ENCODE assay signal across 11 mouse cellular contexts in the genomic region with DNA sequence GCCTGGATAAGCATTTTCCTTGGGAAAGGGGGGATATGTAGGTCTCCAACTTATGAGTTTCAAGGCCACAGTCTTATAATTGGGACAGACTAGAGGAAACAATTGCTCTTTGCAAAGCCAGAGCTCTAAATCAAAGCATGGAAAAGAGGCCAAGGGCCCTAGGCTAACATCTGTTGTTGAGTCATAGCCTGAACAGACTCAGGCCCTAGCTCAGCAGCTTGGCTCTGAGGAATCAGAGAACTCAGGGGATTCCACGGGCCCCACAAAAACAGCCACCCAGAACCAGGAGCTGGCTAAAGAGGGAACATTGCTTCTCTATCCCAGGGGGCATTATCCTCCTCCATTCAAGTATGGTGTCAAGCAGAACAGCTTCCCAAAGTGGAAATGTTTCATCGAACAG. TPM values are rescaled to one million over a fixed set of nuclear protein-coding genes. Genes with fewer than 3 reads are reported as not detected.
DNase-seq lines count a peak whose midpoint lies in the region; ATAC-seq and TF ChIP-seq lines count a peak whose summit lies in the region.
"Had no signal": no experiment of that assay in that cellular context is flagged by ENCODE, and none has a peak within 500 bp of the region (broad histone marks: within the 10 kb centered on the region; RNA-seq: fewer than 3 reads in every experiment).

No protein-coding gene starts in this region.

- H3K36me3 ChIP-seq in stomach, embryonic 15.5 days = no peaks in the 10 kb centered on the region
- H3K36me3 ChIP-seq in stomach, postnatal 0 days (ENCODE audit: control insufficient read depth, insufficient read depth, low read length) = no peaks in the 10 kb centered on the region
- peaks cover 9% of the 10 kb centered on the region; the same call in 1 of the 2 replicates for H3K36me3 ChIP-seq in liver, embryonic 12.5 days

- no peaks in the 10 kb centered on the region for H3K27me3 ChIP-seq in stomach, embryonic 15.5 days (replicated peaks)
- no peaks in the 10 kb centered on the region for H3K27me3 ChIP-seq in stomach, postnatal 0 days (ENCODE audit: control insufficient read depth, insufficient read depth, low read length)
- no peaks in the 10 kb centered on the region for H3K27me3 ChIP-seq in liver, embryonic 12.5 days (replicated peaks)

- H3K4me1 ChIP-seq in stomach, embryonic 15.5 days = no peaks in the 10 kb centered on the region
- H3K4me1 ChIP-seq in stomach, postnatal 0 days (replicated peaks; ENCODE audit: control insufficient read depth, insufficient read depth) = no peaks in the 10 kb centered on the region
- peaks cover 17% of the 10 kb centered on the region for H3K4me1 ChIP-seq in liver, embryonic 12.5 days

- no peak for DNase-seq in frontal cortex, postnatal 25 days (ENCODE audit: low spot score in 2 of 2)
- DNase-seq in stomach, postnatal 0 days (ENCODE audit: low spot score) = no peak
- peak; percentile 76 for DNase-seq in fibroblast of lung, adult 2 months (ENCODE audit: low read depth)
- DNase-seq in frontal cortex, adult 2 months (ENCODE audit: extremely low spot score in 1 of 2, low spot score in 1 of 2) = no peak
- DNase-seq: liver had no signal

- TF ChIP-seq CTCF in stomach, postnatal 0 days (IDR thresholded peaks at IDR 0.05; ENCODE audit: low read depth) = no peak

- H3K4me2 ChIP-seq in stomach, embryonic 15.5 days = no peak overlapping the region
- no peak overlapping the region for H3K4me2 ChIP-seq in stomach, postnatal 0 days (replicated peaks; ENCODE audit: low read depth)
- H3K4me2 ChIP-seq in liver, embryonic 12.5 days = no peak overlapping the region

- ATAC-seq in frontal cortex, adult (ENCODE audit: low TSS enrichment) = peak; percentile 42
- ATAC-seq in stomach, embryonic 15.5 days (ENCODE audit: insufficient read depth, low FRiP score, low read depth) = no peak
- no peak for ATAC-seq in stomach, postnatal 0 days (ENCODE audit: low FRiP score, low TSS enrichment)
- no peak for ATAC-seq in liver, embryonic 12.5 days
- no peak for ATAC-seq in CD4-positive, CD25-positive, alpha-beta regulatory T cell, adult 4 months

- no peak for TF ChIP-seq EP300 in stomach, postnatal 0 days (optimal IDR thresholded peaks at IDR 0.05)

- H3K4me3 ChIP-seq in stomach, embryonic 15.5 days (replicated peaks) = no peak overlapping the region
- no peak overlapping the region for H3K4me3 ChIP-seq in stomach, postnatal 0 days (ENCODE audit: low read depth, low read length)
- H3K4me3 ChIP-seq in liver, embryonic 12.5 days = no peak overlapping the region

- H3K9me3 ChIP-seq in stomach, embryonic 15.5 days = no peaks in the 10 kb centered on the region
- H3K9me3 ChIP-seq in stomach, postnatal 0 days (ENCODE audit: control insufficient read depth, low read length) = no peaks in the 10 kb centered on the region
- H3K9me3 ChIP-seq in liver, embryonic 12.5 days (replicated peaks) = no peaks in the 10 kb centered on the region

- WGBS in stomach, embryonic 15.5 days = 83% methylated on average over 2 of the region's 2 CpGs
- 50% methylated on average over 2 of the region's 2 CpGs for WGBS in stomach, postnatal 0 days
- WGBS in liver, embryonic 12.5 days (ENCODE audit: insufficient replicate concordance) = 80% methylated on average over 2 of the region's 2 CpGs

- H3K9ac ChIP-seq in stomach, embryonic 15.5 days = no peak overlapping the region
- no peak overlapping the region for H3K9ac ChIP-seq in stomach, postnatal 0 days (ENCODE audit: low read length)
- H3K9ac ChIP-seq in liver, embryonic 12.5 days = no peak overlapping the region

- 0 out of 2 replicates have a peak overlapping the region, but pooled peaks have one; percentile 7 for H3K27ac ChIP-seq in stomach, embryonic 15.5 days
- H3K27ac ChIP-seq in stomach, postnatal 0 days (replicated peaks) = no peak overlapping the region
- H3K27ac ChIP-seq in liver, embryonic 12.5 days = no peak overlapping the region

RNA-seq across cellular contexts. Expression of a gene that starts 28.1 kb away (rescaled TPM):
- 37.4 and 41.6 TPM in 2 replicates for polyA plus RNA-seq in stomach, embryonic 15.5 days (2015; fragmentation: Nextera tagmentation; extraction: Ambion mirVana)
- polyA plus RNA-seq in stomach, postnatal 0 days (2015; fragmentation: Nextera tagmentation; extraction: Ambion mirVana) = 17.6 and 20.3 TPM in 2 replicates
- 23.9 and 25.1 TPM in 2 replicates for polyA plus RNA-seq in liver, embryonic 12.5 days (2016; fragmentation: Nextera tagmentation; extraction: Ambion mirVana)
- polyA plus RNA-seq in CD4-positive, CD25-positive, alpha-beta regulatory T cell, adult 4 months (2017; shearing (Covaris generic)) = 10 to 100 TPM; 17.1 TPM
- 47.5 and 50.5 TPM in 2 replicates for polyA plus RNA-seq in frontal cortex, adult 2 months (2012; rRNA removed)

RNA-seq across cellular contexts. Expression of a gene that starts 32.3 kb away (rescaled TPM):
- polyA plus RNA-seq in stomach, embryonic 15.5 days (2015; fragmentation: Nextera tagmentation; extraction: Ambion mirVana) = not detected in 2 replicates
- polyA plus RNA-seq in stomach, postnatal 0 days (2015; fragmentation: Nextera tagmentation; extraction: Ambion mirVana) = not detected in 2 replicates
- polyA plus RNA-seq in liver, embryonic 12.5 days (2016; fragmentation: Nextera tagmentation; extraction: Ambion mirVana) = not detected in 2 replicates
- not detected for polyA plus RNA-seq in CD4-positive, CD25-positive, alpha-beta regulatory T cell, adult 4 months (2017; shearing (Covaris generic))
- polyA plus RNA-seq in frontal cortex, adult 2 months (2012; rRNA removed) = not detected in 2 replicates
- polyA plus RNA-seq: kidney, embryonic 16.5 days; thymus, postnatal 0 days had no signal

RNA-seq across cellular contexts. Expression of a gene that starts 48.1 kb away (rescaled TPM):
- 12.8 and 13.7 TPM in 2 replicates for polyA plus RNA-seq in stomach, embryonic 15.5 days (2015; fragmentation: Nextera tagmentation; extraction: Ambion mirVana)
- polyA plus RNA-seq in stomach, postnatal 0 days (2015; fragmentation: Nextera tagmentation; extraction: Ambion mirVana) = 39.7 and 43.4 TPM in 2 replicates
- 5.4 and 7.5 TPM in 2 replicates for polyA plus RNA-seq in liver, embryonic 12.5 days (2016; fragmentation: Nextera tagmentation; extraction: Ambion mirVana)
- 1 to 10 TPM; 2.1 to 6.8 TPM for polyA plus RNA-seq in CD4-positive, CD25-positive, alpha-beta regulatory T cell, adult 4 months (2017; shearing (Covaris generic))
- 1.2 and 1.3 TPM in 2 replicates for polyA plus RNA-seq in frontal cortex, adult 2 months (2012; rRNA removed)
